Mouse (Mus musculus) midbrain, embryonic 15.5 days (tissue): ENCODE measurements at regions not wholly inside any gene's neighbourhood (a gene's known extent, or its start where the extent isn't known, plus 50 kb on each side); places are given as distances from the start of the nearest gene placed in this dataset.

Experiments
- ATAC-seq: fragments of 200-750 bp; cut with Nextera tagmentation; replicated peaks from 2 replicates; pipeline ENCODE4 v1.8.0; 2017; ENCODE audit warnings: moderate TSS enrichment
- H3K27ac ChIP-seq: fragments of 300-500 bp; sonication (generic); 2 replicates; pipeline ENCODE4 v1.5.1; 2015; ENCODE audit warnings: mild to moderate bottlenecking, inconsistent platforms
- H3K27me3 ChIP-seq: fragments of 300-500 bp; sonication (generic); replicated peaks from 2 replicates; pipeline ENCODE4 v1.6.1; 2015; ENCODE audit warnings: inconsistent platforms
- H3K36me3 ChIP-seq: fragments of 300-500 bp; sonication (generic); replicated peaks from 2 replicates; pipeline ENCODE4 v1.6.1; 2015; ENCODE audit warnings: inconsistent platforms
- H3K4me1 ChIP-seq: fragments of 300-500 bp; sonication (generic); 2 replicates; pipeline ENCODE4 v1.6.1; 2015; ENCODE audit warnings: inconsistent platforms
- H3K4me2 ChIP-seq: fragments of 300-500 bp; sonication (generic); 2 replicates; pipeline ENCODE4 v1.6.1; 2015; ENCODE audit warnings: inconsistent platforms, mild to moderate bottlenecking, moderate library complexity
- H3K4me3 ChIP-seq: fragments of 300-500 bp; sonication (generic); 2 replicates; pipeline ENCODE4 v1.5.1; 2015; ENCODE audit warnings: mild to moderate bottlenecking, inconsistent platforms
- H3K9ac ChIP-seq: fragments of 300-500 bp; sonication (generic); 2 replicates; pipeline ENCODE4 v1.6.1; 2015; ENCODE audit warnings: mild to moderate bottlenecking, inconsistent platforms
- H3K9me3 ChIP-seq: fragments of 300-500 bp; sonication (generic); 2 replicates; pipeline ENCODE4 v1.6.1; 2016; ENCODE audit warnings: inconsistent platforms
- WGBS: fragments of 180-500 bp; shearing (Covaris S2); methylation state at CpG from one replicate; pipeline ENCODE4 v1.1.7; 2015; ENCODE audit warnings: mixed read lengths; 5-methylcytosine and 5-hydroxymethylcytosine counted together

DNA sequence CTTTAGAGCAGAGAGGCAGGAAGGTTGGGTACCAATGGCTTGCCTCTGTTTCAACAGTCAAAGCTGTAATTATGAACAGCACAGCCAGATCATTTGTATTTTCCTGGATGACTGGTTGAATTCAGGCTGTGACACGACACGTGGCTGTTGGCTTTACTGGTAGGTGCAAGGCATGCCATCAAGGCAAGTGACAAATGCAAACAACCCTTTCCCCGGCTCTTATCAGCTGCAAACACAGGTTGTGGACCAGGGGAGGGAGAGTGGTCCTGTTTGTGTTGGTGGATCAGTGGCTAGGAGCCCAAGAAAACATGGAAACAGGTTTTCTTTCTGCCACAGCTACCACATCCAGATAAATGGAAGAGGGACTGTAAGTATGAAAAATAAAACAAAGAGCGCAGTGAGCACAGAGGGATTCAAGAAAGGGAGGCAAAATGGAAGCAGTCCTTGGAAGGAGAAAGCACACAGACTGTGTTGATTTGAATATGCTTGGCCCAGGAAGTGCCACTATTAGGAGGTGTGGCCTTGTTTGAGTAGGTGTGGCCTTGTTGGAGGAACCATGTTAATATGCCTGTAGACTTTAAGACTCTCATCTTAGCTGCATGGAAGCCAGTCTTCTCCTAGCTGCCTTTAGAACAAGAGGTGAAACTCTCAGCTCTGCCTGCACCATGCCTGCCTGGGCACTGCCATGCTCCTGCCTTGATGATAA is 396.8 kb downstream of the Nedd1 start:
- H3K9me3 ChIP-seq: no peaks in the 10 kb centered on the region
- no peak overlapping the region for H3K4me3 ChIP-seq
- H3K36me3 ChIP-seq: no peaks in the 10 kb centered on the region
- H3K4me2 ChIP-seq: no peak overlapping the region
- H3K27me3 ChIP-seq: no peaks in the 10 kb centered on the region
- no peak overlapping the region for H3K27ac ChIP-seq
- H3K4me1 ChIP-seq: peaks cover 5% of the 10 kb centered on the region; the same call in 1 of the 2 replicates
- 68% methylated on average over 4 of the region's 4 CpGs for WGBS
- no peak for ATAC-seq
- H3K9ac ChIP-seq: no peak overlapping the region

DNA sequence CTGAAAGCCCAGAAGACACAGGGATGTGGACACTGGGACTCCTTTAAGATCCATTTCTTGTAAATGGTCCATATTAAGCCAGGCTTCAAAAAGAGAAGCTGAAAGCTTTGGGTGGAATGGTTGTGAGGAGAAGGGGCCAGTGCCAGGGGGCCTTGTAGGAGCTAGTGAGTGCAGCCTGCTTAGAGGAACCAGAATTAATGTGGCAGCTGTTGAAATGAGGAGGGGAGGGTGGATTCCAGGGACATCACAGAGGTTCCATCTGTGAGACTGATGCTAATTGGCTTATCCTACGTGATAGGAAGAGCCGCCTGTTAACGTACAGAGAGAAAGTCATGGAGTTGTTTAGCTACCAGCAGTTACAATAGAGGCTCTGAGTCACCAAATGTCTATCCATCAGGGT is 407.6 kb downstream of the Nedd1 start:
- H3K27me3 ChIP-seq: no peaks in the 10 kb centered on the region
- no peak overlapping the region for H3K27ac ChIP-seq
- no peak for ATAC-seq
- H3K9ac ChIP-seq: no peak overlapping the region
- no peaks in the 10 kb centered on the region for H3K36me3 ChIP-seq
- no peaks in the 10 kb centered on the region for H3K9me3 ChIP-seq
- 40% methylated on average over 3 of the region's 3 CpGs for WGBS
- H3K4me2 ChIP-seq: no peak overlapping the region
- no peak overlapping the region for H3K4me3 ChIP-seq
- H3K4me1 ChIP-seq: peaks cover 3% of the 10 kb centered on the region; the same call in 1 of the 2 replicates

DNA sequence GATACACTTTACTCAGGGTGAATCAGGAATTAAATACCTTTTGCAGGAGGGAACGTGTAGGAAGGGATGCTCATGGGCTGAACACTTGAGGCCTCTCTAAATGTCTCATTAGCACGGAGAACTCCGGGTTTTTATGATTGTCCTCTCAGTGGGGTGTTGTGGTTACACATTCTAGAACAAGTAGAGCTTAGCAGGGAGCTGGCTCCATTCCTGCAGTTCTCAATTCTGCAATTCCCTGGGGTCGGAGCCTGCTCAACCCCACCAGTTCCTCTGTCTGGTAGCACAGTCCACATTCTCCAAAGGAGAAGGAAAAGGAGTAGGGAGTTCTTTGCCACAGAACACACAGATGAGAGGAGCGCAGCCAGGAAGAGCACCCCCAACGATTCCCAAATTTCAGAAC is 409.9 kb downstream of the Nedd1 start:
- no peak for ATAC-seq
- no peaks in the 10 kb centered on the region for H3K27me3 ChIP-seq
- peaks cover 3% of the 10 kb centered on the region; the same call in 1 of the 2 replicates for H3K4me1 ChIP-seq
- H3K9me3 ChIP-seq: no peaks in the 10 kb centered on the region
- H3K9ac ChIP-seq: no peak overlapping the region
- WGBS: 79% methylated on average over 6 of the region's 6 CpGs
- no peak overlapping the region for H3K4me3 ChIP-seq
- H3K27ac ChIP-seq: no peak overlapping the region
- no peaks in the 10 kb centered on the region for H3K36me3 ChIP-seq
- no peak overlapping the region for H3K4me2 ChIP-seq

- H3K4me1 ChIP-seq: no peaks in the 10 kb centered on the region
- no peaks in the 10 kb centered on the region for H3K36me3 ChIP-seq
- H3K27me3 ChIP-seq: no peaks in the 10 kb centered on the region
- H3K4me2 ChIP-seq: no peak overlapping the region
- no peak for ATAC-seq
- no peak overlapping the region for H3K4me3 ChIP-seq
- no peak overlapping the region for H3K27ac ChIP-seq
- WGBS: 94% methylated on average over 3 of the region's 3 CpGs
- H3K9ac ChIP-seq: no peak overlapping the region
- no peaks in the 10 kb centered on the region for H3K9me3 ChIP-seq
Observed at GRCm38 (mm10) chr10:92308643-92309042, 413.6 kb downstream of the Nedd1 start.

GRCm38 (mm10) chr10:92307861-92308260 is 414.4 kb downstream of the Nedd1 start:
- 42% methylated on average over 3 of the region's 3 CpGs for WGBS

GRCm38 (mm10) chr10:92298693-92299092 is 423.5 kb downstream of the Nedd1 start:
- Histone ChIP-seq H3K9ac (no peak overlapping the region), H3K27ac (no peak overlapping the region), H3K4me1 (peaks cover 11% of the 10 kb centered on the region), H3K27me3 (no peaks in the 10 kb centered on the region), H3K9me3 (no peaks in the 10 kb centered on the region), H3K4me2 (no peak overlapping the region), H3K36me3 (no peaks in the 10 kb centered on the region), H3K4me3 (no peak overlapping the region)
- WGBS: 73% methylated on average over 13 of the region's 13 CpGs
- no peak for ATAC-seq

More at GRCm38 (mm10) chr10:92307861-92308260, 414.4 kb downstream of the Nedd1 start:
- Histone ChIP-seq H3K27ac (no peak overlapping the region), H3K4me3 (no peak overlapping the region), H3K27me3 (no peaks in the 10 kb centered on the region), H3K9ac (no peak overlapping the region), H3K9me3 (no peaks in the 10 kb centered on the region), H3K36me3 (no peaks in the 10 kb centered on the region), H3K4me1 (no peaks in the 10 kb centered on the region), H3K4me2 (no peak overlapping the region)
- no peak for ATAC-seq

DNA sequence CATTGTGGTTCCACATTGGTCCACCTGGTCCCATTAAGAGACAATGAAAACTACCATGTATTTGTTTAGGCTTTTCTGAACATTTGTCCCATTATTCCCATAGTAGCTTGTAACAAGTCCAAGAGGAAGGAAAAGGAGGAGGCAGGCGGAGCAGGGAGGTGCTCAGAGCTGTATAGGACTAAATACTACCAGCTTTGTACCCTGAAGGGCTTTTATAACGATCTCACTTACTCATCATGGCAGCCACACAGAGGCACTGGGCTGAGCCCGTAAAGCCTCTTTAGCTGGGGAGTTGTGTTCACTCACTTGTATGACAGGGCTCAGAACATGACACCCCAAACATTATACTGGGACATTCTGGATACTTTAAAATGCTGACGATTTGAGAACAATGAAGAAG is 425.4 kb downstream of the Nedd1 start:
- Histone ChIP-seq H3K27me3 (no peaks in the 10 kb centered on the region), H3K4me2 (peak overlapping the region; percentile 18; the same call in 1 of the 2 replicates), H3K4me1 (peaks cover 11% of the 10 kb centered on the region), H3K9me3 (no peaks in the 10 kb centered on the region), H3K9ac (no peak overlapping the region), H3K27ac (peak overlapping the region; percentile 53; the same call in 1 of the 2 replicates), H3K4me3 (no peak overlapping the region), H3K36me3 (no peaks in the 10 kb centered on the region)
- no peak for ATAC-seq
- 55% methylated on average over 4 of the region's 4 CpGs for WGBS

GRCm38 (mm10) chr10:92296303-92296702 is 425.9 kb downstream of the Nedd1 start:
- 27% methylated on average over 9 of the region's 9 CpGs for WGBS
- Histone ChIP-seq H3K4me3 (no peak overlapping the region), H3K9me3 (no peaks in the 10 kb centered on the region), H3K9ac (peak overlapping the region; percentile 29; the same call in 1 of the 2 replicates), H3K4me2 (peak overlapping the region; percentile 18; the same call in 1 of the 2 replicates), H3K27me3 (no peaks in the 10 kb centered on the region), H3K4me1 (peaks cover 11% of the 10 kb centered on the region), H3K27ac (peak overlapping the region; percentile 53), H3K36me3 (no peaks in the 10 kb centered on the region)
- ATAC-seq: no peak

DNA sequence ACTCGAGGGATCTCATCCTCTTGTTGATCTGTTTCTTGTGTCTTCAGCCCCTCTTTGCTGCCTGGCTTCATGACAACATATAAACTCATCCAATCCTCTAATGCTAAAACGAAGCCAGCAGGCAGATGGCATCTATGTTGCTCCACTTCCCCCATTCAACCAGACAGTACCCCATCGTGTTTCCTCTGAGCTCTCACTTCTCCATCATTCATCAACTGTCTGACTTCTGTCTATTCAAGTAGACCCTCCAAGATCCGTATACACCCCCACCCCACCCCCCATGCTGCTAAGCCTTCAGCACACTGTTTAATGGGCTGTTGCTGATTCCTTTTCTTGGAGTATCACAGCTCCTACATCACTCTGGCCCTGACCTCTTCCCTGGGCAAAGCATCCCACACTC is 429.0 kb downstream of the Nedd1 start:
- ATAC-seq: no peak
- no peak overlapping the region for H3K4me2 ChIP-seq
- peaks cover 11% of the 10 kb centered on the region for H3K4me1 ChIP-seq
- no peak overlapping the region for H3K27ac ChIP-seq
- H3K4me3 ChIP-seq: no peak overlapping the region
- no peaks in the 10 kb centered on the region for H3K36me3 ChIP-seq
- WGBS: 64% methylated on average over 4 of the region's 4 CpGs
- no peaks in the 10 kb centered on the region for H3K27me3 ChIP-seq
- H3K9me3 ChIP-seq: no peaks in the 10 kb centered on the region
- H3K9ac ChIP-seq: no peak overlapping the region

GRCm38 (mm10) chr10:92289230-92289629 is 433.0 kb downstream of the Nedd1 start:
- 25% methylated on average over 5 of the region's 5 CpGs for WGBS
- Histone ChIP-seq H3K9ac (no peak overlapping the region), H3K4me3 (no peak overlapping the region)

DNA sequence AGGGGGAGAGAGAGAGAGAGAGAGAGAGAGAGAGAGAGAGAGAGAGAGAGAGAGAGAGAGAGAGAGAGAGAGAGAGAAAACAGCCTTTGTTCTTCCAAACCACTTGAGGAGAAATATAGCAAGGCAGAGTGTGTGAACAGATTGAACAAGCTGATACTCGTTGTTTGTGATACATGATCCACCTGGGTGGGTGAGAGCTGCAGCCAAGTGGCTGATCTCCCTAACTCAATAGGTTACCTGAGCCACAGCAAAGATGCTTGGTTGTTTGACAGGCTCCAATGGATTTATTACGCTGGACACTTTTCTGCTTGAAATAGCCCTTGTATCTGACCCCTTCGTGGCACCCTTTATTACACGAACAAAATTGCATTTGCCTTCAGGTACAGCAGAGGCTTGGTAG is 438.0 kb downstream of the Nedd1 start:
- no peak overlapping the region for H3K4me3 ChIP-seq
- H3K9ac ChIP-seq: no peak overlapping the region
- 0 out of 2 replicates have a peak overlapping the region, but pooled peaks have one; percentile 12 for H3K27ac ChIP-seq
- no peaks in the 10 kb centered on the region for H3K36me3 ChIP-seq
- H3K9me3 ChIP-seq: no peaks in the 10 kb centered on the region
- no peaks in the 10 kb centered on the region for H3K27me3 ChIP-seq
- ATAC-seq: no peak
- H3K4me1 ChIP-seq: 0 out of 2 replicates have a peak, but pooled peaks cover 3% of the 10 kb centered on the region
- WGBS: 60% methylated on average over 4 of the region's 4 CpGs
- no peak overlapping the region for H3K4me2 ChIP-seq

More at GRCm38 (mm10) chr10:92289230-92289629, 433.0 kb downstream of the Nedd1 start:
- no peaks in the 10 kb centered on the region for H3K36me3 ChIP-seq
- 0 out of 2 replicates have a peak, but pooled peaks cover 3% of the 10 kb centered on the region for H3K4me1 ChIP-seq
- no peaks in the 10 kb centered on the region for H3K9me3 ChIP-seq
- ATAC-seq: no peak
- no peaks in the 10 kb centered on the region for H3K27me3 ChIP-seq
- H3K4me2 ChIP-seq: no peak overlapping the region
- no peak overlapping the region for H3K27ac ChIP-seq

DNA sequence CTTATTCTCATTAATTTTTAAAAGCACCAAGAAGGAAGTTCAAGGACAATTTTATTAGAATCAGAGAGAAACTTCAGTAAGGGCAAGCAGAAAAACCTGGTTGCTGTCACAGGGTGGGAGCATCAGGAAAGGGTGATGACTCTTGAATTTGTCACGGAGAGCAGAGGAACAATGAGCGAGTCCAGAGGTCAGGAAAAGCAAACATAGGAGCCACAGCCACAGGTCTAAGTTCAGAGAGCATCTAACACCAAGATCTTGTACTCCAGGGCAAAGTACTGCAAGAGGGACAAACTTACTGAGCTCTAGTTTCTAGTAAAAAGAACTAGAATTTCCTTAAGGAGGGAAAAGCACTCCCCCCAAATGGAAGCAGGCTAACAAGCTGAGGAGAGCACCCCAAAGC is 444.2 kb downstream of the Nedd1 start:
- 49% methylated on average over 2 of the region's 2 CpGs for WGBS
- Histone ChIP-seq H3K27me3 (no peaks in the 10 kb centered on the region), H3K9ac (no peak overlapping the region), H3K4me3 (no peak overlapping the region), H3K4me1 (no peaks in the 10 kb centered on the region), H3K9me3 (no peaks in the 10 kb centered on the region), H3K27ac (no peak overlapping the region), H3K36me3 (no peaks in the 10 kb centered on the region), H3K4me2 (no peak overlapping the region)
- no peak for ATAC-seq

DNA sequence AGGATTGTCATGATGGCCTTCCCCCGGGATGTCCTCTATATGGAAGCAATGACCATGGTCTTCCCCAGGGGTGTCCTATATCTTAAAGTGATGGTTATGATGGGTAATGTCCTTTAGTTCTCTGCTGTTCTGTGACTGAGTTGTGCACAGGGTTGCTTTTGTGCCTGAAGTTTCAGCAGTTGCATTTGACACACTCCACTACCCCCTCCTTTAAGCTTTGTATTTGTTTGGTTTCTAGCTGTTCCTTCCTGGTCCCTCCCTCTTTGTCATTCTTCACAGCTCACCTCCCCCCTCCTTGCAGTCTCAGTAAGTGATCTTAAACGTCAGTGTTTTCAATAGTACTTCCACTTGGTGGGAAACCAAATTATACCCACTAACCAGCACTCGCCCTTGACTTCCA is 464.4 kb downstream of the Nedd1 start:
- H3K4me1 ChIP-seq: no peaks in the 10 kb centered on the region
- H3K27me3 ChIP-seq: no peaks in the 10 kb centered on the region
- no peak for ATAC-seq
- no peaks in the 10 kb centered on the region for H3K36me3 ChIP-seq
- H3K9ac ChIP-seq: no peak overlapping the region
- no peaks in the 10 kb centered on the region for H3K9me3 ChIP-seq
- no peak overlapping the region for H3K27ac ChIP-seq
- 58% methylated on average over 3 of the region's 3 CpGs for WGBS
- no peak overlapping the region for H3K4me3 ChIP-seq
- no peak overlapping the region for H3K4me2 ChIP-seq
